Mouse (Mus musculus) small intestine, adult 2 months (tissue): ENCODE measurements around the gene Dtx3.

Source experiments
- CTCF ChIP-seq: fragments of 200-500 bp; IDR thresholded peaks from 2 replicates; pipeline ENCODE4 v1.5.1; 2012; ENCODE audit warnings: low read depth, mild to moderate bottlenecking, control low read depth, inconsistent platforms, low read length, moderate library complexity, mixed read lengths; ENCODE audit not compliant: insufficient replicate concordance, insufficient read length; ENCODE audit errors: extremely low read depth
- POLR2A ChIP-seq: fragments of 200-500 bp; IDR thresholded peaks from 2 replicates; pipeline ENCODE4 v1.6.1; 2012; ENCODE audit warnings: low read depth, mild to moderate bottlenecking, control low read depth, inconsistent platforms, low read length, moderate library complexity

DNA sequence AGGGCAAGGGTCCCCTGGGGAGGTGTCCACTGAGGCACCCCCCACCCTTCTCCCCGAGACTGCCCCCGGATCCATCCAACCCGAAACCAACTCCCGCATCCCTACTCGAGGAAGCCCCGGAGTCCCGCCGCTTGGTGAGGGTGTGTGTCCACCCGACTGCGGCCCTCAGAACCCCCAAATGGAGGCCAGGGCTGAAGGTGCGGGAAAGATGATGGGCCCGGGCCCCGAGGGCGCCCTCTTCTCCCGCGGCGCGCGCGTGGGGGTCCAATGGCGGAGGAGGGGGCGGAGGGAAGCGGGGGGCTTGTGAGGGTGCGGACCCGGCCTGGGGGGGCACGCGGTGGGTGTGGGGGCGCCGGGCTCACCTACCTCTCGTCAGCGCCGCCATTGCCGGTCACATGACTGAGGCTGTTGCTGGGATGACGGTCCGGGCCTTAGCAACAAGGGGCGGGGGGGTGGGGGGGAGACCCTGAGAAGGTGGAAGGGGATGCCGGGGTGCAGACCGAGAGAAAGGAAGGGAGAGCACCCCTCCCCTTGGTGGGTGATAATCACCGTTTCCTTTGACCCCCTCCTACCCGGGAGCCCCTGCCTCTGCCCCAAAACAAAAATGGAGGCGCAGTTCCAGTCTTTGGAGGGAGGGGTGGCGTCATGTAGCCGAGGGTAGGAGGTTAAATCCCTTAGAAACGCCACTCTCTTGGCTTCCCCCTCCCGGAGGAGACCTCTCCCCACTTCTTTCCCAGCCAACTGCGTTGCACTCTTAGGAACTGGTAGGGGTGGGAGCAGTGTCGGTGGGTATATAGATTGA, at the start of gene Dtx3:
- TF ChIP-seq CTCF (no peak), POLR2A (no peak)
